Mouse (Mus musculus) megakaryocyte progenitor cell, adult 5-6 weeks (primary cell): ENCODE data around the gene BC024978. TPM values are rescaled to one million over a fixed set of nuclear protein-coding genes. Genes with fewer than 3 reads are reported as not detected.
A peak's percentile ranks its signal among the peaks of the same experiment; 100 is the strongest.

Experiments used
- ATAC-seq: replicated peaks from 2 replicates; pipeline ENCODE4 v1.8.0; 2016; ENCODE audit warnings: mild to moderate bottlenecking, moderate TSS enrichment, inconsistent platforms; ENCODE audit not compliant: poor library complexity
- total RNA-seq, 2 experiments: library from RNA; stranded (forward) in 1 of 2; stranded (reverse) in 1 of 2; fragments of 157-497, 149-512 nt in 1 of 2; fragments of 200-1000 nt in 1 of 2; gene quantifications; 2 replicates each; pipeline versions ENCODE4 v1.2.3 to v1.2.4; 2015 to 2017

BC024978 gene
- total RNA-seq (2015) (6.0 and 6.1 TPM in 2 replicates), total RNA-seq (2017) (0.58 and 1.0 TPM in 2 replicates)

- ATAC-seq, result peak; percentile 91
Observed at GRCm38 (mm10) chr7:27195681-27196611, at the start of gene BC024978, which contains the start of gene Snrpa. Gene BC024978, plus strand, starts transcription at chr7:27195781. Gene Snrpa, minus strand, starts transcription at chr7:27196271.

GRCm38 (mm10) chr7:27153205-27153764 is 42.3 kb upstream of the BC024978 start, which contains the start of gene Cyp2t4:
Gene Cyp2t4, plus strand, starts transcription at chr7:27153714.
- no peak for ATAC-seq

GRCm38 (mm10) chr7:27156005-27156404 is 39.6 kb upstream of the BC024978 start:
- ATAC-seq, result no peak

- ATAC-seq, result no peak
Observed at GRCm38 (mm10) chr7:27158171-27158570, 37.4 kb upstream of the BC024978 start.

DNA sequence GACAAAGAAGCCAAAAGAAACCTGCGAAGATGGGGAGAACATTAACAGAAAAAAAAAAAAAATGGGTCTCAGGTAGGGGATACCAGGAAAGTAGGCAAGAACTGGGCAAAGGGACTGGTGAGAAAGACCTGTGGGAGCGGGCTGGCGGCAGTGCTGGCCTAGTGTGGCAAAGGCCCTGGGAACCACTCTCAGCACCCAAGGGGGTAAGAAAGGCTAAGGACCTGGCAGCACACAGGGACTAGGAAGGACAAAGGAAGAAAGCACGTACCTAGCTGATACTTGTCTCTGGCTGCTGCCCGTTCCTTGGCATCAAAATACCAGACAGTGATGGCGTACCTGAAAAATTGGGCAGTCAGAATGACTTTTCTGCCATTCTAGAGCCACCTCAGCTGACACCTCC is 36.3 kb upstream of the BC024978 start:
- ATAC-seq, result no peak

DNA sequence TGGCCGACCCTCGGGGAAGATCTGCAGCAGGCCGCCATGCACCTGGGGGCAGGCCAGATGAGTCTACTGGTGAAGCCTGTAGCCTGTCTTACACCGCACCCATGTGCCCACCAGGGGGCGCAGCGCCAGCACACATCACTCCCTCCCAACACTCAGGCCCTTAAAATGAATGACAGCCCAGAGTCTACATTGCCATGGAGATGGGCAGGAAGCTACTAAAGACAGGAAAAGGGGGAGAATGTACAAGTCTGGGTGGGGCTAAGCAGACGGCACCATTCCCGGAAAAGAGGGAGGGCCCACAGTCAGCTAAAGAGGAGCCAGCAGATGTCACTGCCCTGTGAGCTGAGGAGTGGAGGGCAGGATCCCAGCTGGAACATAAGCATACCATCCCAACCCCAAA is 35.7 kb upstream of the BC024978 start:
- ATAC-seq, result peak; percentile 96

DNA sequence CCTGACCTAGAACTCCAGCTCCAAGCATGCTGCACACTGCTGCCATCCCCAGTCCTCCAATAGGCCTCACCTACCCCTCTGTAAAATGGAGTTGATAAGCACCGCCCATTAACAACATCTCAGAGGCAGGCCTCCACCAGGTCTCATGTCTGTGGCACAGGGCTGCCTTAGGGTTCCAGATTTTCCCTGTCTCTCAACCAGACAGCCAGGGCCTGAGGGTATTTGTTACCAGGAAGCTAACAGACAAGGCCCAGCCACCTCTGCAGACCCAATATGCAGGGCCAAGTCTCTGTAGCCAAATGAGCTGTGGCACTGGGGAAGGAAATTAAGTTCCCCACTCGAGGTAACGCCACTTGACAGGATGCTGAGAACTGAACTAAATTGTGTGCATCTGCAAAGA is 34.7 kb upstream of the BC024978 start:
- no peak for ATAC-seq

- no peak for ATAC-seq
Observed at GRCm38 (mm10) chr7:27161744-27162143, 33.8 kb upstream of the BC024978 start.

- ATAC-seq, result no peak
Observed at GRCm38 (mm10) chr7:27162780-27163449, 32.7 kb upstream of the BC024978 start.

DNA sequence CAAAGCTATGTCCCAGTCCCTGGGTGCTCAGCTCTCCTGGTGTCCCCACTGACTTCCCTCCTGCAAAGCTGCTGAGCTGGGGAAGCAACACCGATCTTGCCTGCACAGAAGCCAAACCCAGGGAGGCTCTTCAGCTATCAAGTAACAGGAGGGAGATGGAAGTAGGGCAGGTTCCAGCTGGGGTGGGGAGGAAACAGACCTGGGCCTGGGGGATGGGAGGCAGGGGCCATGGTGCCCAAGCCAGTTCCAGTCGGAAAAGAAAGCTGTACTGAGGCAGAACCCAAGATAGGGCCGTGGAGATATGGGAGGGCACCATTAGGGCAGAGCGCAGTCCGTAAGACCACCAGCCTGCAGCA is 32.2 kb upstream of the BC024978 start:
- no peak for ATAC-seq

DNA sequence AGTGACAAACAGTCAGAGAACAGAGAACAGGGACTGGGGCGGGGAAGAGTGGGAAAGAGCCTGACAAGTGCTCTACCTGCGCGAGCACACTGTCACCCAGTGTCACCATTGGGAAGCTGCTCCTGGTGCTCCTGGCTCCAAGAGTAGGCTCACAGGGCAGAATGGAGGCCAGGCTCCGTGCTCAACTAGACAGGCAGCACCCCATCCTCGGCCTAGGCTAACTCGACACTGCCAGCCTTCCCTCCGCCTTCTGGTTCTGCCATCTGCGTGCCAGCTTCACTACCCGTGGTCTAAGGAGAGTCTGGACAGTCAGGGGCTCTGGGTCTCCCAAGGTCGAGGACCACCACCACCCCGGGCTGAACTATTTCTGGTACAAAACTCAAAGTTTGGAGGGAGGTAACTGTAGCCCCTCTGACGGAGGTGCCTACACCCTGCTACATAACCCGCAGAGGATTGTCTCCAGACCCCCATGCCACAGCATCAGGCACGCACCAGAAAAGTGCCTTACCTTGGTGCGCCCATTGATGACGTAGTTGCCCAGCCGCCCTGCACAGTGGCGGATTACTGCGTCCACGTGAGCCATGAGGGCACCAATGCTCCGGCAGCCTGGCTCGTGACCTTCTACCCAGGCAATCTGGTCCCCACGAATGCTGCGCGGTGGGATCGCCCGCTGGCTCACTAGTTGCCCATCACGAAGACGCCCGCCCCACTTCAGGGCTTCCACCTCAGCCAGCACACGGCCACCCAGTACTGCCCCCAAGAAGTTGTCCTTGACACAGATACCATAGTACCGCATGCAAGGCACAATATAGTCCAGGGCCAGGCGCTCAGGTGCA is 31.3 kb upstream of the BC024978 start:
- ATAC-seq, result no peak

DNA sequence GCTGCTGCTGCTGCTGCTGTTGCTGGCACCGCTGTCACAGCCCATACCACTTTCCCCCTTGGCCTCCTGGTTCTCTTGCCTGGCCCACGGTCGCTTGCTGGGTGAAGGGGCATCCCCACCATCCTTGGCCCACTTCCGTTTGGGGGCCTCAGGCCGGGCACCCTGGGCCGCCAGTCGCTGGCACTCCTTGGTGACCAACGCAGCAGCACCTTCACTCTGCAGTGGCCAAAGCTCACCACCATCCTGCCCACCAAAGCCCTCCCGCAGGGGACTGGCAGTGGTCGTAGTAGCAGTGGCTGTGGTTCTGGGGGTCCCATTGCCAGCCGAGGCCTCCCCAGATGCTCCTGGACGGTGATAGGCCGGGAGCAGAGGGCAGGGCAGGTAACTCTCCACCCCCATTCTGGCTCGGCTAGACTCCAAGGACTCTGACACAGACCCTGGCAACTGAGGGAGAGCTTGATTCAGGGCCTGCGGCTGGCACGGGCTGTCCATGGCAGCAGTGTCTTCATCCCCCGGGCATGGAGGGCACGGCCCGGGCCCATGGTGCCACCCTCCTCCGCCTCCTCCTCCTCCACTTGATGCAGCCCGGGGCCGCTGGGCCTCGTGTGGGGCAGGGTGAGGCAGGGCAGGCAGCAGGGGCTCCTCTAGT is 30.4 kb upstream of the BC024978 start:
- no peak for ATAC-seq

- no peak for ATAC-seq
Observed at GRCm38 (mm10) chr7:27165696-27166095, 29.9 kb upstream of the BC024978 start.

- peak; percentile 66 for ATAC-seq
Observed at GRCm38 (mm10) chr7:27166229-27166613, 29.4 kb upstream of the BC024978 start.

DNA sequence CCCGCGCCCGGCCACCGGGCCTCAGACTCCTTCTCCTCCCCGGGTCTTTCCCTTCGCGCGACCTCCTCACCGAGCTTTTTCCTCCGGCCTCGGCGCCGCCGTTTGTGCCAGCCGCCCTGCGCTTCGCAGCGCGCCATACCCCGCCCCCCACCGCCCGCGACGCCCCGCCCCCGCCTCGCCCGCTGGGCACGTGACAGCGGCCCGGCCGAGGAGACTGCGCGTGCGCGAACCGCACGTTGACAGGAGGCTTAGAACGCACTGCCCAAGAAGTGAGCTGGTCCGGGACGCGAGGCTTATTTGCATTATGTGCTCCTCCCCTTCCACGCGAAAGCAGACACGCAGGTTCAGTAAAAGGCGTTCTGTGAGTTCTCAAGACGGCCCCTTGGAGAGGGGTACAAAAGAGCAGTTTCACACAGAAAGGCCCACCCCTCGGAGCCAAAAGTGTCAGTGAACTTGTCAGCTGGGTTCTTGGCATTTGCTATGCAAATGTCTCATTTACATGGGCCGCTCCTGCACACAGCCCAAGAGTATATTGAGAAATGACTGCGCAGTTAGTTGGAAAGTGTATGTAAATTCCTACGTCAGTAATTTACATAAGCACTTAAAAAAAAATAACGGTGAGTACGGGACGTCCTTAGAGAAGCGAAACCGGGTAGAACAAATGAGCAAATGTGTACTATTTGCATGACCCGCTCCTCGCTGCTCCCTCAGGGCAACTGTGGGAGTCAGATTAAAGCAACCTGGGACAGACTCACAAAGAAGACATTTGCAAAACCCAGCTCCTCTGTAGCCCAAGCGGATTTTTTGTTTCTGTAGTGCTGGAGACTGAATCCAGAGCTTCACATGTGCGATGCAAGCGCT is 28.7 kb upstream of the BC024978 start, which contains the start of gene Egln2:
TSS of gene Egln2 (minus strand) at position 189 of the 861 bp plus-strand sequence.
- peak; percentile 66 for ATAC-seq

DNA sequence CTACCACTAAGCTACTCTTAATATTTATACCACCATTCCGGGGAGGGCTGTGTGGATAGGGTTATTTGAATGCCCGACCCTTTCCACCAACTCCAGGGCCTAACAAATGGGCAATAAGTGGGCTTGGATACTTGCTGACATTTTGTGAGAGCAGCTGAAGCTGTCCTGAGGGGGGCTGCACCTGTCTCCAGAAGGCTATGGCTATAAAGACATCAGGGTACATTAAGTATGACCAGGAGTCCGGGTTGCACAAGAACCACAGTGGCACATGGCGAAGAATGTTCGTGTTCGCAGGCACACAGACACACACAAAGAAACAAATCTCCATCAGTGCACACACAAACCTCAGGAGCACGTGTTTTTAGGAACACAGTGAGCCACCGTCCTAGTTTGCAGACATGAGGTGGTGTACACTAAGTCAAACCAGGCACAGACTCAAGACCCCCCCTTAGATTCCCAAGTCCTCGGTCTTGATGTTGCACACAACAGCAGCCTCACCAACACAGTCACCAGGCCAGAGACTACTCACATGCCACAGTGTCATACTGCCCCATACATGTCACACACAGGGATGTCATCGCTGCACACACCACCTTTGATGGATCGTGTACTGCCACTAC is 28.0 kb upstream of the BC024978 start:
- ATAC-seq, result peak; percentile 2

- ATAC-seq, result no peak
Observed at GRCm38 (mm10) chr7:27168371-27168770, 27.2 kb upstream of the BC024978 start.

DNA sequence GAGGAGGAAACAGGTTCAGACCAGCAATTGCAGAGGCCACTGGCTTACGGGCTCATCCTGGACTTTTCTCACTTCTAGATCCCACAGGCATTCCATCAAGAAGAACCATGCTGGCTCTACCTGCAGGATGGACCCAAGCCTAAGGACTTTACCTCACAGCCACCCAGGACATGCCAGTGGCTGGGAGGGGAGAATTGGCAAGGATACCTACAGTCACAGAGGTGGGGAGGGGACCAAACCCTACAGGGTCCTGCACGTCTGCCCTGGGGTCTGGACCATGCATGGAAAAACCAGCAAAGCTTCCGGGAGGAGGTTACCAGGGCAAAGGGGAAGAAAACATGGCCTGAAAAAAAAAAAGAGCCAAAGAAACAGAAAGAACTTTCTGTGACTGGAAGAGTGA is 24.6 kb upstream of the BC024978 start:
- no peak for ATAC-seq

DNA sequence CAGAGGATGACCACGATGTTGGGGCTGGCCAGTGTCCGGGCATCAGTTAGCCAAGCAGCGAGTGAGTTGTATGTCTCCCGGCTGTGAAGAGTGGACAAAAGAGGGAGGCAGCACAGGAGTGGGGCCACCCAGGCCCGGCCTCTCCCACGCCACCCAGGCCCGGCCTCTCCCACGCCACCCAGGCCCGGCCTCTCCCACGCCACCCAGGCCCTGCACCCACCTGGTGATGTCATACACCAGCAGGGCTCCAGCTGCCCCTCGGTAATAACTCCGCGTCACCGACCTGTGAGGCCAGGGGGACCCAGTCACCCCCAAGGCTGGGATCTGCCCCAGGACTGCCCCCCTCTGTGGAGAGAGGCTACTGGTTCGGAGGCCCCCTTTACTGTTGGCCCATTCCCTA is 21.1 kb upstream of the BC024978 start:
- no peak for ATAC-seq
